Mouse (Mus musculus) neutrophil, adult 83 days (primary cell): Measurements from ENCODE around the gene Olfr711. TPM values are rescaled to one million over a fixed set of nuclear protein-coding genes. Genes with fewer than 3 reads are reported as not detected.

ENCODE experiments used
- total RNA-seq, 2 experiments: library from RNA; stranded (reverse); gene quantifications; one replicate each; pipeline ENCODE4 v1.2.4; 2023

Olfr711 gene
- not detected for total RNA-seq

DNA sequence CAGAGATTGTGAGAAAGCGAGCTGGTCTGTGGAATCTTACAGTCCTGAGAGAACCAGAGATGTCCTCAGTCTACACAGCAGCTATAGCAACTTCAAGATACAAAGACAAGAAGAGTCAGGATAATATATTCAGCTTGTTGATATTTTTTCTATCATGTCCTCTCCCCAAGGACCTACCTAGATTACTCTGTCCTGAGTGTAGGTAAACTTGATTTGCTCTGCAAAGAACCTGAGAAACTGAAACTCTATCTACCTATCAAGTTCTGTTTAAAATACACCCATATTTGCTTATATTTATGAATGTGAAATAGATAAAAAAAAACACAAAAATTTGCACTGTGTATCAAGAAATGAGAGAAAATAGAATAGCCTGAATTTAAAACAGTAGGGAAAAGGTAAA lies at the start of gene Olfr711:
Olfr711 (minus strand) TSS at position 101 of the 400 bp plus-strand sequence.

GRCm38 (mm10) chr7:107005972-107006371 lies 30.7 kb upstream of the Olfr711 start, which contains the start of gene Olfr2:
Gene Olfr2, minus strand, starts transcription at chr7:107006072.

DNA sequence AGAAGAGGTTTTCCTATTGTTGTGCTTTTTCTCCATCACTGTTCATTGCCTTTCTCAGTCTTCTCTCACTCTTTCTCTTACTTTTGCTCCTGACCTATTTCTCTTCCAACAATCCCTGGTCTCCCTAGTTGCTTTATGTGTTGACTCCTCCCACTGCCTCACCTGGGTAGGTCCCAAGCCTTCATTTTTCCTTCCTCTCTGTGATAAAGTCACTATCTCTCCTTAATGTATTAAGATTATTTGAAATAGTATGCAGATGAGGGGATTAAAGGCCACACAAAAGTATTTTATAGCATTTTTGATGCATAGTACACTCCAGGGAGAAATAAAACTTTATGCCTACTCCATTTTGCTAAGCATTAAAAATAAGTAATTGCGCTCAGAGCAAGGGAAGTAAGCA lies 11.4 kb downstream of the Olfr711 start, which contains the start of gene Olfr6:
Olfr6 (minus strand) TSS at position 101 of the 400 bp plus-strand sequence.

GRCm38 (mm10) chr7:106948212-106948611 lies 27.0 kb downstream of the Olfr711 start, which contains the start of gene Olfr710:
Gene Olfr710, minus strand, starts transcription at chr7:106948312.

DNA sequence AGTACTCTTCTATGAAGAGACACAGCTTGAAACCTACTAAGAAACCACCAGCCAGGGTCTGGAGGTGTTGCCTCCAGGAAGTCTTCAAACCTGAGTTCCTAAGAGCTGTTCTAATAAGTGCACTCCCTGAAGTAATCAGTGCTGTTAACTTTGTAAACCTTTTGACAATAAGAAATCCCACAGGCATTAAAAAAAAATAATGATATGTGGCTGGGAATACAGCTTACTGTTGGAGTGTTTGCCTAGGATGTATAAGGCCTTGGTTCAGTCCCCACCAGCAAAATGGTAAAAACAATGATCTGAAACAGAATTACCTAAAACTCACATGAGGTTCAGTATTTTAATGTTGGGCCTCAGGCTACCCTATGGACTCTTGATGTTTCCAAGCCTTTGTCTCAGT lies 43.1 kb downstream of the Olfr711 start, which contains the start of gene Olfr709-ps1:
Olfr709-ps1 (minus strand) TSS at position 101 of the 400 bp plus-strand sequence.

Other genes starting within 250 kb of the Olfr711 start
- gene Olfr697, start 233.0 kb downstream of the Olfr711 start, total RNA-seq: not detected
- gene Olfr698, start 220.1 kb downstream of the Olfr711 start, total RNA-seq: not detected
- not detected for gene Olfr699, start 182.3 kb downstream of the Olfr711 start, total RNA-seq
- gene Olfr700, start 166.6 kb downstream of the Olfr711 start, total RNA-seq: not detected
- gene Olfr701, start 161.3 kb downstream of the Olfr711 start, total RNA-seq: not detected
- gene Olfr702, start 141.6 kb downstream of the Olfr711 start, total RNA-seq: not detected
- not detected for gene Olfr703, start 132.1 kb downstream of the Olfr711 start, total RNA-seq
- not detected for gene Olfr704, start 112.3 kb downstream of the Olfr711 start, total RNA-seq
- gene Olfr705, start 98.6 kb downstream of the Olfr711 start, total RNA-seq: not detected
- not detected for gene Olfr706, start 87.3 kb downstream of the Olfr711 start, total RNA-seq
- gene Olfr707, start 74.2 kb downstream of the Olfr711 start, total RNA-seq: not detected
- not detected for gene Olfr1532-ps1, start 67.5 kb downstream of the Olfr711 start, total RNA-seq
- under 1 TPM; 0.09 to 0.15 TPM for gene Olfr709-ps1, start 43.2 kb downstream of the Olfr711 start, total RNA-seq
- not detected for gene Olfr710, start 27.1 kb downstream of the Olfr711 start, total RNA-seq
- not detected for gene Olfr6, start 11.5 kb downstream of the Olfr711 start, total RNA-seq
- gene Olfr2, start 30.6 kb upstream of the Olfr711 start, total RNA-seq: not detected
- not detected for gene Olfr713, start 55.7 kb upstream of the Olfr711 start, total RNA-seq
- gene Olfr714, start 95.5 kb upstream of the Olfr711 start, total RNA-seq: not detected
- gene Olfr17, start 117.8 kb upstream of the Olfr711 start, total RNA-seq: not detected
- gene Olfr715b, start 134.9 kb upstream of the Olfr711 start, total RNA-seq: not detected
- not detected for gene Olfr715, start 155.6 kb upstream of the Olfr711 start, total RNA-seq
- gene Olfr716, start 162.9 kb upstream of the Olfr711 start, total RNA-seq: not detected
- gene Nlrp14, start 191.5 kb upstream of the Olfr711 start, total RNA-seq: not detected
- not detected for gene Rbmxl2, start 234.0 kb upstream of the Olfr711 start, total RNA-seq